Mouse (Mus musculus) cerebellum, adult (tissue): ENCODE measurements at regions not wholly inside any gene's neighbourhood (a gene's known extent, or its start where the extent isn't known, plus 50 kb on each side); places are given as distances from the start of the nearest gene placed in this dataset.

ENCODE experiments used
- ATAC-seq: cut with Nextera tagmentation; 2 replicates; pipeline ENCODE4 v1.9.2; 2017; ENCODE audit warnings: mild to moderate bottlenecking, moderate library complexity, mixed read lengths; ENCODE audit not compliant: insufficient number of reproducible peaks, low FRiP score, low TSS enrichment

GRCm38 (mm10) chr10:9012829-9013548 is 127.1 kb upstream of the Sash1 start:
- peak; percentile 43 for ATAC-seq

DNA sequence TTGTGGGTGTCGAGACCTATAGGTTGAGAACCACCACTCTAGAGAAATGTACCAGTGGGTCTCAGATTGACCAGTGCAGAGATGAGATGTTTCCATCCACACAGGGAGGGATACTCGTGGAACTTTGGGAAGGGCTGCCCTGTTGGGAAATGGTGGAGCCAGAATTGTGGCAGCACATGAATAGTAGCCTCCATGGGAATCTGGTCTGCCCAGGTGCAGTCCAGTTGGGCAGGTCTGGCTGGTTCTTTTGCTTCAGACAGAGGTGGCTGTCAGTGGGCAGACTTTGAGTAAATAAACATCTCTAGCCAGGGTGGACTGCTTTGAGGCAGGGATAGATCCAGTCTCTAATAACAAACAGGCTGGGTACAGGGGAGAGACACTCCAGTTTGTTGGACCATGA is 126.0 kb upstream of the Sash1 start:
- ATAC-seq: no peak

- no peak for ATAC-seq
Measured at GRCm38 (mm10) chr10:9010191-9010590, 124.3 kb upstream of the Sash1 start.

DNA sequence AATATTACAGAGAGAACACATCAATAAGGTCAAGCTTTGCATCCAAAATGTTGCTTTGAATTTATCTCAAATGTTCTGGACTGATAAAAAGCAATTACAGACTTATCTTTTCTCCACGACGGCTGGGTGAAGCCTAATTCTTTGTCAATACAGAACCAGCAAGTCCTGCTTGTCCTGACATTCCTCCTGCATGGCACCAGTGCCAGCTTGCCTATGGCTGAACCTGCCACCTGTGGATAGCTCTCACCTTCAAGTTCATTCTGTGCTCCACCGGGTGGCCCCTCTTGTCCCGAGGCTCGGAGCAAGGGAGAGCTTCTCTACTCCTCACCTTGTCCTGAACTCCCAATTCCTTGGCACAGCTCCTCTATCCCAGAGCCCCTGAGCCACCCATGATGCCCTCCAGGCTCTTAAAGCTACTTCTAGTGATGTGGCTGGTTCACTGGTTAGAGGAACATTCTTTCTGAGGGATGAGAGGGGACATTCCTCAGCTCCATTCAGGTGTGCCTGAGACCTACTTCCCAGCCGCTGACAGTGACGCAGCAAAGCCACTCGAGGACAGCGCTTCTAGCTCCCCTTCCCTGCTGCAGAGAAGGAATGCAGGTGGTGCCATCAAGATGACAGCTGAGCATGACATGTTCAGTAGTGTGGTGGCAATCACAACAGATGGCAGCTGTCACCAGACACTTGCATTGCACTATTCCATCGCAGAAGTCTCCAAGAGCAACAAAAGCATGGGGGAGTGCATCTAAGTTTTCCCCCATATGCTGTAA is 119.5 kb upstream of the Sash1 start:
- no peak for ATAC-seq

DNA sequence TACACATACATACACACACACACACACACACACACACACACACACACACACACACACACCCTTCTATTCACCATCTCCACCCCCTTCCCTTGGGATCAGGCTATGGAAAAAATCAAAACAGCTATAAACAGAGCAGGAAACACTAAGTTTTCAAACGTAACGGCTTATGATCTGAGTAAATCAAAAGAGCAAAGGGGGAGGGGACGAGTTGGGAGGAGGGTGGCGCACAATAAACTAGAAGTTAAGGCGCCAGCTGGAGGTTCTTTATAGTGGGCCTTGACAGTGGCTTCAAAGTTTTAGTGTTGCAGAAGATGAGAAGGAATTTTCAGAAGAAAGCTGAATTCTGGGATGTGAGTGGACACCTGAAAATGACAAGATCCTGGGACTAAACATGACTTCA is 116.4 kb upstream of the Sash1 start:
- no peak for ATAC-seq

DNA sequence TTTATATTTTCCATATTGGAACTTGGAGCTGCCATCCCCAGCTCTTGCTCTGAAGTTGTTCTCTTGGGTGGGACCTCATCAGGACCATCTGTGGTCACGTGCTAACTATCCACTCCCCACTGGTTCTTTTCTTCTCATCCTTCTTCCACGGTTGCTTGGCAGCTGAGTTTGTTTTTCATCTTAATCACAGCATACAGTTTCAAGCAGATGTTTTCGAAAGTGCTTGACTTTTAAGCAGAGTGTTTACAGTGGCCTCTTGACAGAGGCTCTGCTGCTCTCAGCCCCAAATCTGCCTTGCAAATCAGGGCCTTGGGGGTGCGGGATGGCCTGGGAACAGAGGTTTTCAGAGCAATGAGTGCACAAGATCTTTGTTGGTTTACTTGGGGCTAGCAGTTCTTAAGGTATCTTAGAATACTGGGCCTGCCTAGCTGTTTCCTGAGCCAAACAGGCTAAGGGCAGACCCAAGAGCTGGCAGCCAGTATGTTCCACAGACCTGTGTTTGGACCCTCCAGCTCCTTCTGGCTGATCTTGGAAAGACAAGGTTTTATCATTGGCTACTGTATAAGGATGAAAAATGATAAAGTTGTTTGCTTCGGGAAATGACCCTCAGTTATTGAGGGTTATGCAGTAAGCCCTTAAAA is 113.0 kb upstream of the Sash1 start:
- no peak for ATAC-seq

DNA sequence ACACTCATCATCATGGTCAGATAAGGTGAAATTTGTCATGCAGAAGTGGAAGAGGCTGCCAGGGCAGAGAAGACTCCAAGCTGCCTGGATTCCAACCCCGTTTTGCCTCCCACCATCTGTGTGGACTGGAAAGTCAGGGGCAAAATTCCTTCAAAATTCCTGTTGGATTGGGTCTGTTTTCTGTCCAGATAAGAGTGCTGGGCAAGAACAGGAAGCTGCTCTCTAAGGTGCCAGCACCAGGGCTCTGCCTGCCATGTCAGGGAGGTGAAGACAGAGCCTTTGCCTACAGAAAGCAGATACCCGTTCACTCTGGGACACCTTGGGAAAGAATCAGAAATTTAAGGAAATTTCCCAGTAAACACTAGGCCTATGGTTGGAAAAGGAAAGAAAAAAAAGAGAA is 112.5 kb upstream of the Sash1 start:
- ATAC-seq: no peak

DNA sequence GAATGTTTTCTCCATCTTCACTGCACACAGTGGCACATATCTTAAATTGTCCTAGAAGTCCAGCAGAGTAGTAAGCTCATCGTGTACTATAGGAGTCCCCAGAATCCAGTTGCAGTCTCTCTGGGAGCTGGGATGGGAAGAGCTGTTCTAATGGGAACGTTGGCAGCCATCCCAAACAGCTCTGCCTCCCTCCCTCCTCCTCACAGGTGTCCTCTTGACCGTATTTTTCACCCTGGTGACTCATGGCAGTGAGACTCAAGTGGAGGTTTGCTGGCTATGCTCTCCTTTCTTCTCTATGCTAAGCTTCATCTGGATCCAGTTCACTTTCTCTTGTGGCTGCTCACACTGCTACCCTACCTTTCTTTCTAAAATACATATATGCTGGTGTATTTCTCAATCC is 109.2 kb upstream of the Sash1 start:
- ATAC-seq: no peak

DNA sequence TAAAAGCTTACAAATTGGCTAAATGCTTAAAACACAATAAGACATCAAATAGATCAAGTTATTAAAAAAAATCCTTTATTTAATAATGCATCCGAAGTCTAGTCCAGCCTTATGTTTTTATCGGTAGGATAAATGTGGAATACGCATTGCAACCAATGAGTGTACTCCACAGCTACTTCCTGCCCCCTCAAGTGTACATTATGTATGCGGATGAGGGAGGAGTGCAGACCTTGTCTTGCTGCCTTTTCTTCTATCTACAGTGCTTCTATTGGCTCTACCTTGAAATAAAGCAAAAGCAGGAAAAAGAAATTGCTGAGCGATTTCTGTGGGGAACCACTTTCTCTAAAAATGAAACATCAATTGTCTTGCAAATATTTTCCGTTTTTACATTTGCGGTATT is 100.5 kb upstream of the Sash1 start:
- ATAC-seq: no peak

DNA sequence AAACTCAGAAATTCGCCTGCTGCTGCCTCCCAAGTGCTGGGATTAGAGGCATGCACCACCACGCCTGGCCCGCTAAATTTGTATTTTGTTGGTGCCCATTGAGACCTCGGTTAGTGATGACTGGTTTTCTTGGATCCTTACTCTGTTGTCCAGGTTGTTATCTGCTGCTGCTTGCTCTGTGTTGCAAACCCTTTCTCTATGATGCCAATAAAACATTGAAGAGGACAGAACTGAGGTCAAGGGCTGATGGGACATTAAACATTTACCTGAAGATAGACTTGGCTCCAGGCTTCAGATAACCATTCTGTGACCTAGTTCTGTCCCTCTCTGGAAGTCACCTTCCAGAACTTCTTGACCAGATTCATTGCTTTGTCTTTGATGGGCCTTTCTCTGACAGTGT is 97.5 kb upstream of the Sash1 start:
- no peak for ATAC-seq

GRCm38 (mm10) chr10:8980568-8980967 is 94.7 kb upstream of the Sash1 start:
- no peak for ATAC-seq

- no peak for ATAC-seq
Measured at GRCm38 (mm10) chr10:8978595-8978994, 92.7 kb upstream of the Sash1 start.

DNA sequence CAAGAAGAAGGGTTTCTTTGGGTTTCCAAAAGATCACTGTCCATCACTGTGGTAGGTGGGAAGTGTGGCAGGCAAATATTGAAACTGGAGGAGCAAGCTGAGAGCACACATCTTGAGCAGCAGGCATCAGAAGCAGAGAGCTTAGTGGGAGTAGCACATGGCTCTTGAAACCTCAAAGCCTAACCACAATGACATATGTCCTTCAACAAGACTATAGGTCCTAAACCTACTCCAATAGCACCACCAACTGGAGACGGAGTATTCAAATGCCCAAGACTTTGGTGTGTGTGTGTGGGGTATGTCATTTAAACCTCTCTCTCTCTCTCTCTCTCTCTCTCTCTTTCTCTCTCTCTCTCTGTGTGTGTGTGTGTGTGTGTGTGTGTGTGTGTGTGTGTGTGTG is 88.1 kb upstream of the Sash1 start:
- no peak for ATAC-seq

DNA sequence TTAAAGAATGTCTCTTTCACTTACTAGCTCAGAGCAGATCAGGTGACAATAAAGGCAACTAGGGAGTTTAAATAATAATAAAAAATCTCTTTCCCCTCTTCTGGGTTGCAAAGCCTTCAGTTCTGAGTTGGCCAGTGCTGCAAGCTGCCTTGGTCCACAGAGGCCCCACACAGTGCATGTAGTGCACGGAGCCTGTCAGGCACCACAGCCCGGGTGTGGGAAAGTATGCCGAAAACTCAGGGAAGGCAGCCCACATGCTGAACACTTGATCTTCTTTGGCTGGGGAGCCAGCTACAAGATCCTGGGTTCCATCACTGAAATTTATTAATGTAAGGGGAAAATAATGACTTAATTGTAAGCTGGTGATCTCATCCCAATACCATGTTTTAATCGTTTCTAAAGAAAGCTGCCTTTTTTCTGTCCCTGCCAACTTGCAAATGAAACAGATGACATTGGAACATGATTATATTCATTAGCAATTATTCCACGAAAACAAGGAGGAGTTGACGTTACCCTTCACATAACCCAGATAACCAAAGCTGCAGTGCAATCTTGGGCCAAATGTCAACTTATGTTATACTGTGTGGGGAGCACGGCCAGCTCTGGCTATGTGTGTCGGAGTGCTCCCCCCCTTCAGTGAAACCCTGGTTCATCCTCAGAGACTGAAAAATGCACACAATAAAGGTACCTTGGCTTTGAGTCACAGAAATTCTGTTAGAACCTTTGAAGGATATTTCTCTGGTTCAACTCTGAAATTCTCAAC is 87.1 kb upstream of the Sash1 start:
- no peak for ATAC-seq

DNA sequence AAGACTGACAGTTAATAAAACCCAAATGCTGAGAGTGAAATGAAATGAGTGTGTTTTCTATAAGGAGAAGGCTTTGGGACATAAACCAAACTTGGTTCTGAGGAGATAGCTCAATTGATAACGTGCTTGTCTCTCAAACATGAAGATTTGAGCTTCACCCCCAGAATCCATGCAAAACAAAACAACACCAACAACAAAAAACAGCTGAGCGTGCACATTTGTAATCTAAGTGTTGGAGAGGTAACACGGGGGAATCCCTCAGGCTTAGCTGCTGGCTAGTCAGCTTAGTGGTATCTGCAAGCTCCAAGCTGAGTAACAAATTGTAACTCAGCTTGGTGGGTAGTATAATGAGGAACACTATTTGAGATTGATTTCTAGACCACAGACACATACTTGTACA is 84.9 kb upstream of the Sash1 start:
- no peak for ATAC-seq

GRCm38 (mm10) chr10:8969586-8969985 is 83.7 kb upstream of the Sash1 start:
- ATAC-seq: no peak

GRCm38 (mm10) chr10:8969016-8969415 is 83.1 kb upstream of the Sash1 start:
- ATAC-seq: no peak

- no peak for ATAC-seq
Measured at GRCm38 (mm10) chr10:8968276-8968923, 82.5 kb upstream of the Sash1 start.

- no peak for ATAC-seq
Measured at GRCm38 (mm10) chr10:8962921-8963320, 77.1 kb upstream of the Sash1 start.

- no peak for ATAC-seq
Measured at GRCm38 (mm10) chr10:8960964-8961675, 75.2 kb upstream of the Sash1 start.
